Mouse (Mus musculus) cerebellum, adult 11-12 months (tissue): ENCODE results near the gene Cpeb2.
A peak's percentile ranks its signal among the peaks of the same experiment; 100 is the strongest.

Experiments
- DNase-seq: peaks from one replicate; pipeline ENCODE4 v3.0.0; 2022

Cpeb2 gene

GRCm38 (mm10) chr5:43239141-43239835, 6.3 kb downstream of the Cpeb2 start:
- no peak for DNase-seq

DNA sequence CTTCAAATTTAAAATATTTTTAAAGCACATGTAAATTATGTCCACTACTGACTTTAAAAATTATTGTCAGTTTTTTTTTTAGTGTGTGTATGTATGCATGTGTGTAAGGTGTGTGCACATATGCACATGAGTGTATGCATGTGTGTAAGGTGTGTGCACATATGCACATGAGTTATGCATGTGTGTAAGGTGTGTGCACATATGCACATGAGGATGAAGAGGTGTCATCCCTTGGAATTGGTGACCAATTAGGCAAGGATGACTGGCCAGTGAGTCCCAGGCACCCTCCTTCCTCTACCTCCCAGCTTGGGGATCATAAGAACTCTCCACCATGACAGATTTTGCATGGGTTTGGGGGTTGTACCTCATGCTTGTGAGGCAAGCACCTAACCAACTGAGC, 7.8 kb downstream of the Cpeb2 start:
- DNase-seq: no peak

GRCm38 (mm10) chr5:43246236-43246635, 13.3 kb downstream of the Cpeb2 start:
- DNase-seq: no peak

GRCm38 (mm10) chr5:43246954-43247353, 14.0 kb downstream of the Cpeb2 start:
- DNase-seq: no peak

- DNase-seq: no peak
These were observed 15.0 kb downstream of the Cpeb2 start for GRCm38 (mm10) chr5:43248001-43248430.

- no peak for DNase-seq
These were observed 24.5 kb downstream of the Cpeb2 start for GRCm38 (mm10) chr5:43257490-43257889.

GRCm38 (mm10) chr5:43258472-43259142, 25.6 kb downstream of the Cpeb2 start:
- DNase-seq: peak; percentile 61

DNA sequence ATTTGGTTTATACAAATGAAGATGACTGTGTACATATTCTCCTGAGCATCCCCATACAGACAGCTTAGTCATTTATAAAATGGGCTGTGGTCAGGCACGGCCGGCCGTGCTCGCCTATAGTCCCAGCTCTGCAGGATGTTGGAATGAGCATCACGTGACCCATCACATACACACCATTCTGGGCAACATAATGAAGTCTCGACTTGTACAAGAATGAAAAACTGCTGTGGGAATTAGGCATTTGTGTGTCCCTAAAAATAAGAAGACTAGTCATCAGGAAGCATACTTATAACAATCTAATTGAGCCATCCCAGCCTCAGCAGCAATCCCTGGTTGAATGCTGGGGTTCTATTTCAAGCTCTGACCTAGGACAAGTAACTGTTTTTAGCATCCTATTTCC, 28.8 kb downstream of the Cpeb2 start:
- no peak for DNase-seq

DNA sequence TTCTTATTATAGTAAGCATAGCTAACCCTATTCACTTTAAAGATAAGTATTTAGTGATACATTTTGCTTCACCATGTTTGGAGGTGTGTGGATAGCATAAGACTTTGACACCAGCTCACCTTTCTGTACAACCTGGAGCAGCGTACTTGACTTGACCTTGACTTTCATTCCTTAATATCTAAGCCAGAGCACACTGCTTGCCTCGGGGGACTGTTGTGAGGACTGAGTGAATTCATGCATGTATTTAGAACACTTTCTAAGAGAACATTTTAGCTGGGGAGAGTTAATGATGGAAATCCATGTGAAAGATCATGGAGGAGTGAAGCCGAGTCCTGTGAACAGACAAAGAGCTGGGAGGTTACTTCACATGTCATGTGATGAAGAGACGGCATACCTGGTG, 31.0 kb downstream of the Cpeb2 start:
- no peak for DNase-seq

GRCm38 (mm10) chr5:43264696-43265095, 31.7 kb downstream of the Cpeb2 start:
- DNase-seq: peak; percentile 45

GRCm38 (mm10) chr5:43277982-43278381, 45.0 kb downstream of the Cpeb2 start:
- DNase-seq: no peak

- DNase-seq: no peak
These were observed 46.8 kb downstream of the Cpeb2 start for GRCm38 (mm10) chr5:43279774-43280173.

- no peak for DNase-seq
These were observed 52.8 kb downstream of the Cpeb2 start for GRCm38 (mm10) chr5:43285756-43286155.

GRCm38 (mm10) chr5:43289752-43290446, 56.9 kb downstream of the Cpeb2 start:
- no peak for DNase-seq

DNA sequence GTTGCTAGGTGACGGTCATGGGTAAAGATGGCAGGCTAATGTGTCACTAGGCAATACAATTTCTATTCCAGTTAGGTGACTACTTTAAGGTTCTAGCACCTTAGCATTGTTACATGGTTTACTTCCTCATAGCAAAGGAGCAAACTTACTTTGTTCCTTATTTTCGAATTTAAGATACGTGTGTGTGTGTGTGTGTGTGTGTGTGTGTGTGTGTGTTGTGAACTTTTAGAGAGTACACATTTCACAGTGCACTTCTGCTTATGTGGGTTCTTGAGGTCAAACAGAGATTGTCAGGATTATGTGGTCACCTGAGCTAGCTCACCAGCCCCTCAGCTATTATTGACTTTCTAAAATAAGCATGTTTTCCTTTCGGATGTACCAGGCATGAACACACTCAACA, 60.2 kb downstream of the Cpeb2 start:
- no peak for DNase-seq

- DNase-seq: peak; percentile 26
These were observed 64.5 kb downstream of the Cpeb2 start for GRCm38 (mm10) chr5:43297459-43297858.

DNA sequence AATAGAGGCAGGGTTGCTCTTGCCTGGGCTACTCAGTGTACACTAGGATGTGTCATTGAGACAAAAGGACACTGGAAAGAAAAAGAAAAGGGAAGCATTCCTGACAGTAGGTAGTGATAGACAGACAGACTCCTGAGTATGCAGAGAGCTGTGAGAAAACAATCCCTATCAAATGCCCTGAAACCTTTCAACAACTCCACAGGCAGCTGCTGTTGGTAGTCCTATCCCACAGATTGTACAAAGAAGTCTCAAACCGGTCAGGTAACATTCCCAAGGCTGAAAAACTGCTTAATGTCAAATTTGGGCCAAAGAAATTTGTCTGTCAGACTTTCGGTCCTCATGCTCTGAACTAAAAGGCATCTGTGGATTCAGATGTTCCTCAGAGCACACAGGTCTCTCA, 66.0 kb downstream of the Cpeb2 start:
- no peak for DNase-seq

GRCm38 (mm10) chr5:43300076-43300475, 67.1 kb downstream of the Cpeb2 start:
- no peak for DNase-seq

DNA sequence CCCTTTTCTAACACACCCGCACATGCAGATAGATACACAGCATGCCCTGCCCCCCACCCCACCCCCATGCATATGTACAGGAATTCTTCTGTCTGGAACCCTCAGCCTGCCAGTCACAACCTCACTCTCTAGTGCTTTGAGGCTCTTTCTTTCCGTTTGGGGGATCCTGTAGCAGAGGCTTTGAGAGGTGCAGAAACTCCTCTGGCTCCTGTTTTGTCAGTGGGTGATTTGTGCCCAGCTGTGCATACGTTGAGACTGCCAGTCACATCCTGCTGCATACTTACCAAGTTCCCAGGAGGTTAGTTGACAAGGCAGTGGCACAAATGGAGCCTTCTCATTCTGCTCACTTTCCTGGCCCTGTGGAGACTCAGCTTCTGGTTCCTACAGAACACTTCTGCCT, 68.0 kb downstream of the Cpeb2 start:
- DNase-seq: no peak

DNA sequence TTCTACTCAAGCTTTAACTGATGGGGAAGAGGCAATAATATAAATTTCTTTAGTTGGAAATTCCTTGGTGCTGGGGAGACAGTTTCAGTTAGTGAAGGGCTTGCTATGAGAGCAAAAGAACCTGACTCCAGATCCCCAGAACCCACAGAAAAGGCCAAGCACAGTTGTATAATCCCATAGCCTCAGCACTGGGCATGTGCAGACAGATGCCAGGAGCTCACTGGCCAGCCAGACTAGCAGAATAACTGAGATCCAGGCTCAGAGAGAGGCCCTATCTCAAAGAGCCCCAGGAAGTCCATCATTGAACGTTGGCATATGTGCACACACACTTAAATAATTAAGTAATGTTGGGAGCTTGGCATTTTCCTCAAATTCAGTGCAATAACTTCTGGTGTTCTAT, 70.5 kb downstream of the Cpeb2 start:
- DNase-seq: peak; percentile 34

DNA sequence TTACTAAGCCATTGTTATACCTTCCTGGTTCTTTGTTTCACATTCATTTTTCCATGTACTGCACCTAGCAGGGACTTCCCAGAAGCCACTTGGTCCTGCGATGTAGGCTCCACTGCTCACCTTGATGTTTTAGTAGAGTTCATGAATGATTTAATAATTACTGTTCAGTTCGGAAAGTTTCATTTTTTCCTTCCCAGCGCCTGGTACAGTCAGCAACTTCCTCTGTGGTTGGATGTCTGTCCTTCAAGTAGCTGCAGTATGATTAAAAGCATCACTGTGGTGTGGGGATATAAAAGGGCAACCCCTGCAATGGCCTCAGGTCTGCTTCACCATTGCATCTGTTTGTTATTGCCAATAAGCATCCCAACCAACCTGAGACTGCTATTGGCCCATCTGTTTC, 72.5 kb downstream of the Cpeb2 start:
- DNase-seq: no peak

DNA sequence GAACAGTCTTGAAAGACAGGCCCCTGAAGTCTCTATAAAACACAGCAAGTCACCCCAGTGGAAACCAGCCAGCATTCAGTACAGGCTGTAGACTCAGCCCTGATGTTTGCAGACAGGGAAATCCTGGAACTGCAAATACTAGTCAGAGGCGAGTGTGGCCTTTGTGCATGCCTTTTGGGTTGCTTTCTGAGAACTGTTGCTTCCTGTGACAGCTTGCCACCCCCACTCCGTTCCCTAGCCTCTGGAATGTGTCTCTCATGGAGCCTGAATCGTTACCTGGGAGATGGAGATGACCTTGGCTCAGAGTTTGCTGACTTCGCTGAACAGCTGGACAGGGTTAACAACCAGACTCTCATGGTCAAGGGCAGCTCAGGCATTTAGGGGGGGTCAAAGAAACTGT, 77.0 kb downstream of the Cpeb2 start:
- no peak for DNase-seq

DNA sequence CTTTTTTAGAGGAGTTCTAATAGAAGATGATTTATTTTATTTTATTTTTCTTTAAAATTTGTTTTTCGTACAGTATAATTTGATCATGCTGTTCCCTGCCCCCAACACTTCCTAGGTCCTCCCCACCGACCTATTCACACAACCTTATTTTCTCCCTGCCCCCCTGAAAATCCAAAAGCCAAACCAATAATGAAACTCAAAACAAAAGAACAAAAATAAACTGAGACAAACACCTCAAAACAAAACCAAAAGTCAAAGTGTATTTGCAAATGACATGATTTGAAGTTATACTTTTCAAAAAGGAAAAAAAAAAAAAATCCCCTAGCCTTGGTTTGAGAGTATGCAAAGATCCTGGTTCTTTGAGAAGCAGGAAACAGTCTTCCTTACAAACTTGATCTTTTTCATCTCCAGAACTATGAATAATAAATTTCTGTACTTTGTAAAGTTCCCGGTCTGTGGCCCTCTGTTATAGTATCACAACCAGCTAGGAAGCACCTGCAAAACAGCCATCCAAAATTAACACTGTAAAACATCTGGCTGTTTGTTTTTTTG, 91.4 kb downstream of the Cpeb2 start:
- no peak for DNase-seq

- DNase-seq: no peak
These were observed 92.6 kb downstream of the Cpeb2 start for GRCm38 (mm10) chr5:43325561-43325960.
